Mouse (Mus musculus) CH12.LX (cell line): ENCODE measurements around the gene Hist1h2be.

Experiments
- CTCF ChIP-seq, 2 experiments: IDR thresholded peaks in 1 of 2; conservative IDR thresholded peaks in 1 of 2; 2 replicates each; pipeline ENCODE4 v1.5.1; 2011 to 2012; ENCODE audit warnings: low read depth in 2 of 2, low read length in 2 of 2, improper control_type of control experiment in 1 of 2, inconsistent platforms in 1 of 2, mild to moderate bottlenecking in 1 of 2, moderate library complexity in 1 of 2
- EP300 ChIP-seq: IDR thresholded peaks from 2 replicates; pipeline ENCODE4 v1.6.1; 2011; ENCODE audit warnings: low read length, improper control_type of control experiment
- JUN ChIP-seq: IDR thresholded peaks from 2 replicates; pipeline ENCODE4 v1.6.1; 2011; ENCODE audit warnings: low read depth, mild to moderate bottlenecking, low read length, improper control_type of control experiment, moderate library complexity; ENCODE audit not compliant: insufficient read depth
- MEF2A ChIP-seq: IDR thresholded peaks from 2 replicates; pipeline ENCODE4 v1.6.1; 2014; ENCODE audit warnings: low read depth, mild to moderate bottlenecking, inconsistent platforms, low read length, improper control_type of control experiment, borderline replicate concordance
- POLR2A ChIP-seq: IDR thresholded peaks from 2 replicates; pipeline ENCODE4 v1.6.1; 2011; ENCODE audit warnings: low read depth, mild to moderate bottlenecking, improper control_type of control experiment, low read length
- POLR2AphosphoS2 ChIP-seq: IDR thresholded peaks from 2 replicates; pipeline ENCODE4 v1.6.1; 2011; ENCODE audit warnings: low read depth, low read length, improper control_type of control experiment
- TBP ChIP-seq: conservative IDR thresholded peaks from 2 replicates; pipeline ENCODE4 v1.6.1; 2011; ENCODE audit warnings: low read depth, low read length, improper control_type of control experiment
- USF1 ChIP-seq: IDR thresholded peaks from 2 replicates; pipeline ENCODE4 v1.6.1; 2014; ENCODE audit warnings: low read depth, mild to moderate bottlenecking, inconsistent platforms, low read length, improper control_type of control experiment

DNA sequence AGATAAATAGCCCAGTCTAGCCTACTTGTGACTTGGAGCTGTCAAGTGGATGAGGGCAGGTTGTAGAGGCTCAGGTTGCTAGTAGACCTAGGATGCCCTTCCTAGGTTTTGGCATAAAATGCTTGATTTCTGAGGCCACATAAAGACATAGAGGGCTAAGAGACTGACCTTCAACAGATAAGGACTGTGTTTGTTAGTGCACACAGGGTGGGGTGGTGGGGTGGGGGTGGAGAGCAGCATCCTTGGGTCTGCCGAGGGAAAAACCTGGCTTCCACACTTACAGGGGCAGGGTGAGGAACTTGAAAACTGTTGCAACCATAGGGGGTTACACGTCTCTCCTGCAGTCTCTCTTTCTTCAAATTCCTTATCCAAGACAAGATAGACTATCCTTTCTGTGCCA lies 25.7 kb downstream of the Hist1h2be start:
- TF ChIP-seq EP300 (no peak), JUN (no peak), USF1 (no peak), CTCF (conservative IDR thresholded peaks at IDR 0.05 in 1 of 2, IDR thresholded peaks at IDR 0.05 in 1 of 2; ENCODE audit: low read depth in 2 of 2, low read length in 2 of 2) (no peak), POLR2AphosphoS2 (no peak), TBP (no peak), MEF2A (no peak), POLR2A (no peak)
